8 mouse cellular contexts compared by ENCODE assay signal in genomic region chrX:96162571-96162970, GRCm38 (mm10).
DNase-seq lines count a peak whose midpoint lies in the region; ATAC-seq and TF ChIP-seq lines count a peak whose summit lies in the region.

No protein-coding gene starts in this region.

- no peaks in the 10 kb centered on the region for H3K4me1 ChIP-seq in hindbrain, embryonic 11.5 days (replicated peaks; ENCODE audit: control insufficient read depth, insufficient read depth, low read length)
- no peaks in the 10 kb centered on the region for H3K4me1 ChIP-seq in hindbrain, embryonic 12.5 days
- H3K4me1 ChIP-seq in kidney, postnatal 0 days (replicated peaks; ENCODE audit: insufficient read depth, low read length), result no peaks in the 10 kb centered on the region

- no peaks in the 10 kb centered on the region for H3K9me3 ChIP-seq in hindbrain, embryonic 11.5 days (ENCODE audit: control insufficient read depth, low read length)
- no peaks in the 10 kb centered on the region for H3K9me3 ChIP-seq in hindbrain, embryonic 12.5 days (replicated peaks)
- H3K9me3 ChIP-seq in kidney, postnatal 0 days (replicated peaks; ENCODE audit: low read length), result no peaks in the 10 kb centered on the region

- no peaks in the 10 kb centered on the region for H3K36me3 ChIP-seq in hindbrain, embryonic 11.5 days (ENCODE audit: control insufficient read depth, insufficient read depth, low read length)
- H3K36me3 ChIP-seq in hindbrain, embryonic 12.5 days, result no peaks in the 10 kb centered on the region
- no peaks in the 10 kb centered on the region; the same call in 1 of the 2 replicates for H3K36me3 ChIP-seq in kidney, postnatal 0 days (ENCODE audit: insufficient read depth, low read length)

- H3K4me3 ChIP-seq in hindbrain, embryonic 11.5 days (ENCODE audit: low read depth, low read length), result no peak overlapping the region
- H3K4me3 ChIP-seq in hindbrain, embryonic 12.5 days, result no peak overlapping the region
- no peak overlapping the region for H3K4me3 ChIP-seq in kidney, postnatal 0 days (replicated peaks; ENCODE audit: low read depth, low read length)

- no peaks in the 10 kb centered on the region for H3K27me3 ChIP-seq in hindbrain, embryonic 11.5 days (ENCODE audit: control insufficient read depth, insufficient read depth, low read length)
- H3K27me3 ChIP-seq in hindbrain, embryonic 12.5 days, result no peaks in the 10 kb centered on the region
- H3K27me3 ChIP-seq in kidney, postnatal 0 days (ENCODE audit: insufficient read depth, low read length), result no peaks in the 10 kb centered on the region

- no peak overlapping the region for H3K4me2 ChIP-seq in hindbrain, embryonic 11.5 days (replicated peaks; ENCODE audit: low read depth, low read length)
- no peak overlapping the region for H3K4me2 ChIP-seq in hindbrain, embryonic 12.5 days (replicated peaks)
- no peak overlapping the region for H3K4me2 ChIP-seq in kidney, postnatal 0 days (ENCODE audit: low read length)

- peak; percentile 65 for TF ChIP-seq CTCF in kidney, postnatal 0 days (IDR thresholded peaks at IDR 0.05; ENCODE audit: low read depth)

- ATAC-seq in hindbrain, embryonic 11.5 days (ENCODE audit: low FRiP score), result no peak
- no peak for ATAC-seq in hindbrain, embryonic 12.5 days (ENCODE audit: low FRiP score)
- no peak for ATAC-seq in kidney, postnatal 0 days (replicated peaks; ENCODE audit: low FRiP score, low read depth)

- H3K9ac ChIP-seq in hindbrain, embryonic 11.5 days (ENCODE audit: low read depth, low read length), result no peak overlapping the region
- H3K9ac ChIP-seq in hindbrain, embryonic 12.5 days, result no peak overlapping the region
- H3K9ac ChIP-seq in kidney, postnatal 0 days (ENCODE audit: low read depth, low read length), result no peak overlapping the region

- DNase-seq in hindbrain, embryonic 11.5 days (ENCODE audit: low spot score), result peak; percentile 16
- DNase-seq in CD4-positive, CD25-positive, alpha-beta regulatory T cell, adult 2 months (ENCODE audit: low read depth, low spot score), result peak; percentile 65
- peak; percentile 29 for DNase-seq in T-cell, adult 2 months (ENCODE audit: low spot score)
- DNase-seq in kidney, postnatal 0 days (ENCODE audit: low spot score), result peak; percentile 28
- DNase-seq in thymus, postnatal 4 days, result peak; percentile 61
- no peak for DNase-seq in frontal cortex, postnatal 25 days (ENCODE audit: low spot score in 2 of 2)
- DNase-seq in layer of hippocampus, adult 9-10 months (ENCODE audit: low spot score), result no peak

- 76% methylated on average over 2 of the region's 2 CpGs for WGBS in hindbrain, embryonic 11.5 days
- WGBS in hindbrain, embryonic 12.5 days, result 86% methylated on average over 2 of the region's 2 CpGs
- WGBS in kidney, postnatal 0 days, result 86% methylated on average over 2 of the region's 2 CpGs

- no peak overlapping the region for H3K27ac ChIP-seq in hindbrain, embryonic 11.5 days (ENCODE audit: low read depth, low read length)
- H3K27ac ChIP-seq in hindbrain, embryonic 12.5 days, result no peak overlapping the region
- no peak overlapping the region for H3K27ac ChIP-seq in kidney, postnatal 0 days

Comparison
In these comparisons a context has a peak if more than half of its experiments do, and no peak if none do; other contexts are left out.
1. DNase-seq: peak in hindbrain, embryonic 11.5 days (single experiment), CD4-positive, CD25-positive, alpha-beta regulatory T cell, adult 2 months (single experiment), T-cell, adult 2 months (single experiment), kidney, postnatal 0 days (single experiment) and thymus, postnatal 4 days (single experiment); none in frontal cortex, postnatal 25 days (0 of 2) and layer of hippocampus, adult 9-10 months (single experiment).